Mouse (Mus musculus) spleen, adult 2 months (tissue): ENCODE results near the gene Rtp1.

Source experiments
- CTCF ChIP-seq: fragments of 200-500 bp; IDR thresholded peaks from 2 replicates; pipeline ENCODE4 v1.5.1; 2011; ENCODE audit warnings: mild to moderate bottlenecking, inconsistent platforms; ENCODE audit not compliant: insufficient read depth, insufficient read length, insufficient replicate concordance; ENCODE audit errors: extremely low read depth
- POLR2A ChIP-seq: fragments of 200-500 bp; IDR thresholded peaks from 2 replicates; pipeline ENCODE4 v1.6.1; 2011; ENCODE audit warnings: low read depth, low read length, inconsistent platforms

DNA sequence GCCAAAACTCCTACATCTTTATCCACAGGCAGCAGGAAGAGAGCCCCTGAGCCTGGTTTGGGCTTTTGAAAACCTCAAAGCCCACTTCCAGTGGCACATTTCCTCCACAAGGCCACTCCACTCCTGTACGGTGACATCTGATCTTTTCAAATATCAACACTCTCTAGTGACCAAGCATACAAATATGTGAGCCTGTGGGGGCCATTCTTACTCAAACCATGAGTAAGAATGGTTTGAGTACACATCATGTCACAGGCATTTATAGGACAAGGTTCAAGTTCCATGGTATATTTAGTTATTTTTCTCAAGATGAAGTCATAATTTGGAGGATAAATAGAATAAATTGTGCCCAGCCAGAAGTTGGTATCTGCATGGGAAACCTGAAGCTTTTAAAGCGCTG lies 21.0 kb downstream of the Rtp1 start:
- TF ChIP-seq CTCF (no peak), POLR2A (no peak)
